Mouse (Mus musculus): ENCODE data around the gene Syne1. TPM values are rescaled to one million over a fixed set of nuclear protein-coding genes. Genes with fewer than 3 reads are reported as not detected.

Syne1 gene
- polyA plus RNA-seq, 1 experiment from 2014 or later = 3.6 TPM

DNA sequence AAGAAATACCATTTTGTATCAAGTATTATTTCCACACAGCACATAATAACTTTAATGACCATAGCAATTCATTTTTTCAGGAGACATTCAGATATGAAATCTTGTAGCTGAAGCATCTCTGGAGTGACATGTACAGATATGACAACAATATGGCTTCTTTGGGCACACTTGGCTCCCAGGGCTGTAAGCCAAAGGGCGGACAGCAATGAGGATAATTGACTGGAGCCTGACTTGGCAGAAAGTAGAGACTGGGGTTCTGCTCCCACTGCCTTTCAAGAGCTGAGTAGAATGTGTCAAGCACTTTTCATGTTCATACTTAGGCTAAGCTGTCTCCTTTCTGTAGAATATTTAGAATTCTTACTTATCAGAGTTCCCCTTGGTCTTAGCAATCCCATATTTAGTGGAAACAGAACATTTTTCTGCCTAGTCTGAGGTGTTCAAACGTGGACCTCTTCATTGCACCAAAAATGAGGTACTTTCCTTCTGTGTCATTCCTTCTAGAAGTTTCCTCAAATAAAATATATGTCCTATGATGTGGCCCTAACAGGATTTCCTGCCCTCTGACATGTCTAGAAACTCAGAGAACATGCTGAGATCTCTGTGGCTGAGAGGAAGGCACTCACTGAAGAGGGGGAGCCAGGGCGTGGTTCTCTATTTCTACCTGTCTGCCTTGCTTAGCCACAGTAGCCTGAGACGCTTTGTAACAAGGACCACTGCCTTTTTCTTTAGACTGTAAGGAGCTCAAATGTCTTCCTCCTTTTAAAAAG, 103.1 kb downstream of the Syne1 start:
- no peak overlapping the region for H3K27ac ChIP-seq (replicated peaks)
- no peaks in the 10 kb centered on the region for H3K36me3 ChIP-seq (ENCODE audit: control insufficient read depth, insufficient read depth, low read length)
- 60% methylated on average over 4 of the region's 4 CpGs for WGBS
- no peak overlapping the region for H3K4me2 ChIP-seq (replicated peaks; ENCODE audit: low read depth)
- no peaks in the 10 kb centered on the region for H3K9me3 ChIP-seq (ENCODE audit: control insufficient read depth, low read length)
- TF ChIP-seq CTCF (IDR thresholded peaks at IDR 0.05; ENCODE audit: low read depth) (no peak), EP300 (optimal IDR thresholded peaks at IDR 0.05) (no peak)
- no peak overlapping the region for H3K4me3 ChIP-seq (ENCODE audit: low read depth, low read length)
- H3K9ac ChIP-seq (ENCODE audit: low read length) = no peak overlapping the region
- DNase-seq (ENCODE audit: low spot score) = no peak
- H3K4me1 ChIP-seq (replicated peaks; ENCODE audit: control insufficient read depth, insufficient read depth) = no peaks in the 10 kb centered on the region
- no peak for ATAC-seq (ENCODE audit: low FRiP score, low TSS enrichment)
- H3K27me3 ChIP-seq (ENCODE audit: control insufficient read depth, insufficient read depth, low read length) = no peaks in the 10 kb centered on the region

DNA sequence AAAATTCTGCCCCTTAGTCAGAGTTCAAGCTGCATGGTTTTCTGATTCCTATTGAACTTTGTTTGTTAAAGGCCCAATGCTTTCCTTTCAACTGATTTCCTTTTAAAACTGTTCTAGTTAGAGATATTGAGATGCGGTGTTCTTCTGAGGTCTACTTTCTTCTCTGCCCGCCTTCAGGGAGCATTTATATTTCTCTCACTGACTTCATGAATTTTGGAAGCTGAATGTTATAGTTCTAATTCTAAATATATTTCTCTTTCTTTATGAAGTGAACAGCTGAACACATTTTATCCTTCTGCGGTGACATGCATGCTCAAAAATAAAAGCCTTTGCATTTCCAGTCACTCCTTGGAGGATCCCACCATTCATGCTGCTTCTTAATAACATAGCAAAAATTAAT, 106.0 kb downstream of the Syne1 start:
- ATAC-seq (ENCODE audit: low FRiP score, low TSS enrichment) (no peak), DNase-seq (ENCODE audit: low spot score) (no peak)
- TF ChIP-seq CTCF (IDR thresholded peaks at IDR 0.05; ENCODE audit: low read depth) (no peak), EP300 (optimal IDR thresholded peaks at IDR 0.05) (no peak)
- Histone ChIP-seq H3K9me3 (ENCODE audit: control insufficient read depth, low read length) (no peaks in the 10 kb centered on the region), H3K4me3 (ENCODE audit: low read depth, low read length) (no peak overlapping the region), H3K9ac (ENCODE audit: low read length) (no peak overlapping the region), H3K27me3 (ENCODE audit: control insufficient read depth, insufficient read depth, low read length) (no peaks in the 10 kb centered on the region), H3K4me1 (replicated peaks; ENCODE audit: control insufficient read depth, insufficient read depth) (no peaks in the 10 kb centered on the region), H3K36me3 (ENCODE audit: control insufficient read depth, insufficient read depth, low read length) (no peaks in the 10 kb centered on the region), H3K27ac (replicated peaks) (no peak overlapping the region), H3K4me2 (replicated peaks; ENCODE audit: low read depth) (no peak overlapping the region)
- WGBS = 87% methylated on average over 3 of the region's 3 CpGs

DNA sequence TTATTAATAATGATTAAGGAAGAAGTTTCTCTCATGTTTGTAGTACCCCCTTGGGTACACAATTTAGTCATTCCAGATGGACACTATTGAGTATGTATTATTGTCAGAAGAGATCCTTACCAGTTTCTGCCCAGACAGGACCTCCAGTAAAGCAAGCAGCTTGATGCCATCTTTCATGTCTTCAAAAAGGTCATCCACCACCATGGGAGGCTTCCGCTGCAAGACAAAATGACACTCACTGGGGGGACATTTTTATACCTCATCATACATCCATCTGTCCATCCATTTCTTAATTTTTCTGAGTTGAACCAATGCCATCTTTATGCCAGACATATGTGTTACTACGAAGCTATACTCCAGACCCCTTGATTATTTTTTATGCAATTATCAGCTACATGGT, 108.3 kb downstream of the Syne1 start:
- TF ChIP-seq CTCF (IDR thresholded peaks at IDR 0.05; ENCODE audit: low read depth) = no peak
- H3K36me3 ChIP-seq (ENCODE audit: control insufficient read depth, insufficient read depth, low read length) = no peaks in the 10 kb centered on the region
- H3K9ac ChIP-seq (ENCODE audit: low read length) = no peak overlapping the region
- H3K27me3 ChIP-seq (ENCODE audit: control insufficient read depth, insufficient read depth, low read length) = no peaks in the 10 kb centered on the region
- no peak for DNase-seq (ENCODE audit: low spot score)
- H3K4me3 ChIP-seq (ENCODE audit: low read depth, low read length) = no peak overlapping the region
- no peaks in the 10 kb centered on the region for H3K9me3 ChIP-seq (ENCODE audit: control insufficient read depth, low read length)
- 94% methylated on average over 2 of the region's 2 CpGs for WGBS
- ATAC-seq (ENCODE audit: low FRiP score, low TSS enrichment) = no peak
- H3K27ac ChIP-seq (replicated peaks) = no peak overlapping the region
- no peaks in the 10 kb centered on the region for H3K4me1 ChIP-seq (replicated peaks; ENCODE audit: control insufficient read depth, insufficient read depth)
- H3K4me2 ChIP-seq (replicated peaks; ENCODE audit: low read depth) = no peak overlapping the region

DNA sequence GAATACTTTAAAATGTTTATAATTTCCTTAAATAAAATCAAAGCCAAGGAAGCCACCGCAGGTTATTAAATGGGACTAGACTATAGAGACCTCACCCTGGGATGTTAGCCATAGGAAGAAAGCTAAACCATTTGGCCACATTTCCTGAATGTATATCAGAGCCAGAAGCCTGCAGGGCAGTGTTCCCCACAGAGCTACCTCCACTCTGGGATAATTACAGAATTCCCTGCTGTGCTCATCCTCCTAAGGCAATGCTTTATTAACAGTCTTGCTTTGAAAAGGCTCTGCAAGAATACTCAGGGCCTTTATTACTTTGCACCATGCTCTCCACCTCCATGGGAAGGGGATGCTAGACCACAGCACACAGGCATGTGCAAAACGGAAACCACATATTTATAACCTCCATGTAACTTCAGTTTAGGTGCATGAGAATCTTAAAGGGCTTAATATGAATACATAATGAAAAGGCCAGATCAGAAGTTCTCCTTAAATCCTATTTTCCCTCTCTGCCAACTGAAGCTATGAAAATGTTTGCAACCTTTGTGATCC, 111.4 kb downstream of the Syne1 start:
- 66% methylated on average over 2 of the region's 2 CpGs for WGBS
- H3K27ac ChIP-seq (replicated peaks) = no peak overlapping the region
- H3K4me2 ChIP-seq (replicated peaks; ENCODE audit: low read depth) = no peak overlapping the region
- TF ChIP-seq CTCF (IDR thresholded peaks at IDR 0.05; ENCODE audit: low read depth) (no peak), EP300 (optimal IDR thresholded peaks at IDR 0.05) (no peak)
- H3K9ac ChIP-seq (ENCODE audit: low read length) = no peak overlapping the region
- no peaks in the 10 kb centered on the region for H3K27me3 ChIP-seq (ENCODE audit: control insufficient read depth, insufficient read depth, low read length)
- ATAC-seq (ENCODE audit: low FRiP score, low TSS enrichment) = no peak
- H3K4me1 ChIP-seq (replicated peaks; ENCODE audit: control insufficient read depth, insufficient read depth) = no peaks in the 10 kb centered on the region
- no peaks in the 10 kb centered on the region for H3K36me3 ChIP-seq (ENCODE audit: control insufficient read depth, insufficient read depth, low read length)
- no peak for DNase-seq (ENCODE audit: low spot score)
- H3K4me3 ChIP-seq (ENCODE audit: low read depth, low read length) = no peak overlapping the region
- H3K9me3 ChIP-seq (ENCODE audit: control insufficient read depth, low read length) = no peaks in the 10 kb centered on the region

DNA sequence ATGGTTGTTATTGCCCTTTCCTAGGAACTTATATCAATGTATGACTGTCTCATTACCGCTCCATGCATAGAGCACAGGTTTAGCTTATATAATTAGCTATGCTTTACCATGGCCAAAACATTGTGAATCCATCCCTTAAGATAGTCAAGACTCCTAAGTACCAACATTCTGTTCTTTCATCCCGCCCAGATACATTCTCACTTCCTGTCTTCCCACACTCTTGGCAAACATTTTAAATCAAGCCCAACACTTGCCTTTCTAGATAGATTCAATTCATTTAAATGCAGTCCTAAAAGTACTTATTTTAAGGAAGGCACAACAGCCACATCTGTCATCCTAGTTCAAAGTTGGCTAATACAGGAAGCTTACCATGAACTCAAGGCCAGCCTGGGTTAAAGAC, 113.5 kb downstream of the Syne1 start:
- H3K27ac ChIP-seq (replicated peaks) = no peak overlapping the region
- no peak overlapping the region for H3K4me3 ChIP-seq (ENCODE audit: low read depth, low read length)
- no peak for TF ChIP-seq EP300 (optimal IDR thresholded peaks at IDR 0.05)
- no peak for TF ChIP-seq CTCF (IDR thresholded peaks at IDR 0.05; ENCODE audit: low read depth)
- no peak for DNase-seq (ENCODE audit: low spot score)
- ATAC-seq (ENCODE audit: low FRiP score, low TSS enrichment) = no peak
- H3K9me3 ChIP-seq (ENCODE audit: control insufficient read depth, low read length) = no peaks in the 10 kb centered on the region
- no peaks in the 10 kb centered on the region for H3K27me3 ChIP-seq (ENCODE audit: control insufficient read depth, insufficient read depth, low read length)
- no peak overlapping the region for H3K9ac ChIP-seq (ENCODE audit: low read length)
- no peaks in the 10 kb centered on the region for H3K36me3 ChIP-seq (ENCODE audit: control insufficient read depth, insufficient read depth, low read length)
- H3K4me1 ChIP-seq (replicated peaks; ENCODE audit: control insufficient read depth, insufficient read depth) = no peaks in the 10 kb centered on the region
- no peak overlapping the region for H3K4me2 ChIP-seq (replicated peaks; ENCODE audit: low read depth)
- WGBS = 83% methylated on average over 2 of the region's 2 CpGs

DNA sequence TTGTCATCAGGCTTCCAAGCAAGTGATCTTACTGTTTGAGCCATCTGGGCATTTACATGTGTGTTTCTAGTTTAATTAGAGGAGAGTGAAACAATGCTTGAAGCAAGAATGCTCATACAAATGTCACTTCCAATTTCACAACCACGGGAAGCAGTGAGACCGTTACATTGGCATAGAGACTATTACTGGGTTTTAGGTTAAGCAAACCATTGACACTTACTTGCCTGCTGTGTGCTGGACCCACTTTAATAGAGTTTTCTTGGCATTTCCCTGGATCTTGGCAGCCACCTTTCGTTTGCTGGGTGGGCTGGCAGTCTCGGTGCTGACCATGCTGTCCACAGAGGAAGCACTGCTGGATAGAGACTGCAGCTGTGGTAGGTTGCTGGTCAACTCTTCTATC, 127.3 kb downstream of the Syne1 start:
- Histone ChIP-seq H3K9ac (ENCODE audit: low read length) (no peak overlapping the region), H3K27me3 (ENCODE audit: control insufficient read depth, insufficient read depth, low read length) (no peaks in the 10 kb centered on the region), H3K4me1 (replicated peaks; ENCODE audit: control insufficient read depth, insufficient read depth) (no peaks in the 10 kb centered on the region), H3K9me3 (ENCODE audit: control insufficient read depth, low read length) (no peaks in the 10 kb centered on the region), H3K36me3 (ENCODE audit: control insufficient read depth, insufficient read depth, low read length) (no peaks in the 10 kb centered on the region), H3K4me2 (replicated peaks; ENCODE audit: low read depth) (no peak overlapping the region), H3K4me3 (ENCODE audit: low read depth, low read length) (no peak overlapping the region), H3K27ac (replicated peaks) (no peak overlapping the region)
- no peak for TF ChIP-seq CTCF (IDR thresholded peaks at IDR 0.05; ENCODE audit: low read depth)
- no peak for TF ChIP-seq EP300 (optimal IDR thresholded peaks at IDR 0.05)
- no peak for DNase-seq (ENCODE audit: low spot score)
- WGBS = 79% methylated on average over 4 of the region's 4 CpGs
- no peak for ATAC-seq (ENCODE audit: low FRiP score, low TSS enrichment)
